Mouse (Mus musculus): ENCODE results near the gene Piezo1. TPM values are rescaled to one million over a fixed set of nuclear protein-coding genes. Genes with fewer than 3 reads are reported as not detected.
A peak's percentile ranks its signal among the peaks of the same experiment; 100 is the strongest.

Piezo1 gene
- polyA plus RNA-seq, 1 experiment from 2014 or later, result 15.5 TPM

DNA sequence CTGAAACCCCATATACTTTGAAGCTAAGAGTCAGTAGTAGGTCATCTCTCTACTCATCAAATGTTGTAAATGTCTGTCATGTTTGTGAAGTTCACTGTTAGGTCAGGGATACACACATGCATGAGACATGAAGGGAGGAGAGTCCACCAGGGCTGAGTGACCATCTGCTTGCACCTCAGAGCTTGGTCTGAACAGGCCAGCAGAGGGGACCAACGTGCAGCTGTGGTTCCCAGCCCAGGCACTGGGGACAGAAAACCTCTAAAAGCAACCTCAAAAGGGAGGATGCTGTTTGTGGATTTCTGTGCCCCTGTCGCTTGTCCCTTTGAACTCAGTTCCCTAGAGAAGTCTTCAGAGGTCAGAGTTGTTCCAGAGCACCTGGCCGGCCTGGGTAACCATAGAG lies 105.9 kb downstream of the Piezo1 start:
- Histone ChIP-seq H3K9me3 (replicated peaks; ENCODE audit: control insufficient read depth, low read length) (no peaks in the 10 kb centered on the region), H3K27me3 (ENCODE audit: control insufficient read depth, insufficient read depth, low read depth, low read length) (no peaks in the 10 kb centered on the region), H3K4me2 (ENCODE audit: low read depth, low read length) (no peak overlapping the region), H3K27ac (ENCODE audit: low read length) (no peak overlapping the region), H3K9ac (ENCODE audit: low read depth, low read length) (no peak overlapping the region), H3K4me1 (ENCODE audit: control insufficient read depth, low read depth, low read length) (peaks cover 29% of the 10 kb centered on the region), H3K4me3 (ENCODE audit: low read depth, low read length) (no peak overlapping the region), H3K36me3 (ENCODE audit: control insufficient read depth, insufficient read depth) (no peaks in the 10 kb centered on the region)
- ATAC-seq (ENCODE audit: low read depth), result no peak
- 53% methylated on average over 3 of the region's 3 CpGs for WGBS (ENCODE audit: insufficient replicate concordance)

GRCm38 (mm10) chr8:122444058-122444748 lies 106.9 kb downstream of the Piezo1 start:
- Histone ChIP-seq H3K27ac (ENCODE audit: low read length) (peak overlapping the region; percentile 93), H3K4me2 (ENCODE audit: low read depth, low read length) (peak overlapping the region; percentile 99), H3K9me3 (replicated peaks; ENCODE audit: control insufficient read depth, low read length) (no peaks in the 10 kb centered on the region), H3K27me3 (ENCODE audit: control insufficient read depth, insufficient read depth, low read depth, low read length) (no peaks in the 10 kb centered on the region), H3K36me3 (ENCODE audit: control insufficient read depth, insufficient read depth) (no peaks in the 10 kb centered on the region; the same call in 1 of the 2 replicates), H3K4me1 (ENCODE audit: control insufficient read depth, low read depth, low read length) (peaks cover 29% of the 10 kb centered on the region), H3K9ac (ENCODE audit: low read depth, low read length) (peak overlapping the region; percentile 89), H3K4me3 (ENCODE audit: low read depth, low read length) (peak overlapping the region; percentile 87)
- WGBS (ENCODE audit: insufficient replicate concordance), result 8% methylated on average over 19 of the region's 19 CpGs
- ATAC-seq (ENCODE audit: low read depth), result peak; percentile 23

- Histone ChIP-seq H3K4me3 (ENCODE audit: low read depth, low read length) (peak within 1 kb of the TSS; percentile 87), H3K4me2 (ENCODE audit: low read depth, low read length) (peak within 1 kb of the TSS; percentile 99), H3K36me3 (ENCODE audit: control insufficient read depth, insufficient read depth) (no peaks in the 10 kb centered on the region; the same call in 1 of the 2 replicates), H3K9me3 (replicated peaks; ENCODE audit: control insufficient read depth, low read length) (no peaks in the 10 kb centered on the region), H3K9ac (ENCODE audit: low read depth, low read length) (peak within 1 kb of the TSS; percentile 89), H3K4me1 (ENCODE audit: control insufficient read depth, low read depth, low read length) (peaks cover 29% of the 10 kb centered on the region), H3K27ac (ENCODE audit: low read length) (peak within 1 kb of the TSS; percentile 93), H3K27me3 (ENCODE audit: control insufficient read depth, insufficient read depth, low read depth, low read length) (no peaks in the 10 kb centered on the region)
- under 1% methylated on average over 47 of the region's 47 CpGs for WGBS (ENCODE audit: insufficient replicate concordance)
- ATAC-seq (ENCODE audit: low read depth), result peak; percentile 98
These were observed 107.7 kb downstream of the Piezo1 start, which contains the start of gene Mvd for GRCm38 (mm10) chr8:122443262-122444006. Gene Mvd, minus strand, starts transcription at chr8:122443422.

- H3K9me3 ChIP-seq (replicated peaks; ENCODE audit: control insufficient read depth, low read length), result no peaks in the 10 kb centered on the region
- peak overlapping the region; percentile 66 for H3K27ac ChIP-seq (ENCODE audit: low read length)
- no peaks in the 10 kb centered on the region; the same call in 1 of the 2 replicates for H3K36me3 ChIP-seq (ENCODE audit: control insufficient read depth, insufficient read depth)
- under 1% methylated on average over 12 of the region's 12 CpGs for WGBS (ENCODE audit: insufficient replicate concordance)
- H3K4me3 ChIP-seq (ENCODE audit: low read depth, low read length), result peak overlapping the region; percentile 87
- no peaks in the 10 kb centered on the region for H3K27me3 ChIP-seq (ENCODE audit: control insufficient read depth, insufficient read depth, low read depth, low read length)
- peaks cover 29% of the 10 kb centered on the region for H3K4me1 ChIP-seq (ENCODE audit: control insufficient read depth, low read depth, low read length)
- ATAC-seq (ENCODE audit: low read depth), result no peak
- peak overlapping the region; percentile 71 for H3K9ac ChIP-seq (ENCODE audit: low read depth, low read length)
- peak overlapping the region; percentile 99 for H3K4me2 ChIP-seq (ENCODE audit: low read depth, low read length)
These were observed 108.3 kb downstream of the Piezo1 start for GRCm38 (mm10) chr8:122442781-122443180.

DNA sequence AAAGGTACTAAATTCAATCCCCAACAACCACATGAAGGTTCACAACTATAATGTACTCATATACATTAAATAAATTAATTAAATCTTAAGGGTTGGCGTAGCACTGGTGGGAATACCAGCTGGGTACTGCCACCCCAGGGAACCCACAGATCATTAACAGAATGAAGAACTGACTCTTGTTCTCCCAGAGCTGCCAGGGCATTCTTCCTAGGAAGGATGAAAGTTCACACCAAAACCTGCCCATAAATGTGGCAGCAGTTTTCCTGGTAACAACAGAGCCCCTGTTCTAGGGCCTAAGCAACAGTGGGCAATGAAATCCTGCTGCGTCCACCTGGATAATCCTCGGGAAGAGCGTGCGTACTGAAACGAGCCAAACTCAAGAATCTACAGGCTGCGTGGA lies 108.8 kb downstream of the Piezo1 start:
- Histone ChIP-seq H3K4me2 (ENCODE audit: low read depth, low read length) (peak overlapping the region; percentile 99), H3K4me3 (ENCODE audit: low read depth, low read length) (peak overlapping the region; percentile 87), H3K9ac (ENCODE audit: low read depth, low read length) (peak overlapping the region; percentile 71), H3K36me3 (ENCODE audit: control insufficient read depth, insufficient read depth) (no peaks in the 10 kb centered on the region; the same call in 1 of the 2 replicates), H3K27me3 (ENCODE audit: control insufficient read depth, insufficient read depth, low read depth, low read length) (no peaks in the 10 kb centered on the region), H3K4me1 (ENCODE audit: control insufficient read depth, low read depth, low read length) (peaks cover 29% of the 10 kb centered on the region), H3K27ac (ENCODE audit: low read length) (no peak overlapping the region), H3K9me3 (replicated peaks; ENCODE audit: control insufficient read depth, low read length) (no peaks in the 10 kb centered on the region)
- no peak for ATAC-seq (ENCODE audit: low read depth)
- 49% methylated on average over 7 of the region's 7 CpGs for WGBS (ENCODE audit: insufficient replicate concordance)

- Histone ChIP-seq H3K4me3 (ENCODE audit: low read depth, low read length) (no peak overlapping the region), H3K27me3 (ENCODE audit: control insufficient read depth, insufficient read depth, low read depth, low read length) (no peaks in the 10 kb centered on the region), H3K9me3 (replicated peaks; ENCODE audit: control insufficient read depth, low read length) (no peaks in the 10 kb centered on the region), H3K4me2 (ENCODE audit: low read depth, low read length) (no peak overlapping the region), H3K36me3 (ENCODE audit: control insufficient read depth, insufficient read depth) (no peaks in the 10 kb centered on the region; the same call in 1 of the 2 replicates), H3K27ac (ENCODE audit: low read length) (no peak overlapping the region), H3K4me1 (ENCODE audit: control insufficient read depth, low read depth, low read length) (peaks cover 29% of the 10 kb centered on the region), H3K9ac (ENCODE audit: low read depth, low read length) (no peak overlapping the region)
- WGBS (ENCODE audit: insufficient replicate concordance), result 82% methylated on average over 1 of the region's 1 CpGs
- ATAC-seq (ENCODE audit: low read depth), result no peak
These were observed 109.8 kb downstream of the Piezo1 start for GRCm38 (mm10) chr8:122441326-122441725.

DNA sequence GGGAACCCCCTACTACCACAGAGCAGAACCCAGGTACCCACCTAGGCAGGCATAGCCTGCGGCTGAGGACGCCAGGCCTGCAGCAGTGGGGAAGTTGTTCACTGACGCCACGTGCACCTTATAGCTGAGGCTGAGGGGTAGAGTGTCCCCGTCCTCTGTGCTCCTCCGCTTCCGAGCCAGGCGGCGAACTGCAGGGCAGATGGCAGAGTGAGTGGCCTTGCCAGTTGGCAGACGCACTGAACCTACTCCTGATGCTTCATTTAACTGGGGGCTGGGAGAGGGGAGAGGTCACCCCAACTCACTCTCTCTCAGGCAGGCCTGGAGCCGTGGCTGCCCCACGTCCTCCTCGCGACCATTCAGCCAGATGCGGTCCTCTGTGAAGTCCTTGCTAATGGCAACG lies 111.8 kb downstream of the Piezo1 start:
- H3K27ac ChIP-seq (ENCODE audit: low read length), result no peak overlapping the region
- H3K27me3 ChIP-seq (ENCODE audit: control insufficient read depth, insufficient read depth, low read depth, low read length), result no peaks in the 10 kb centered on the region
- H3K4me1 ChIP-seq (ENCODE audit: control insufficient read depth, low read depth, low read length), result peaks cover 12% of the 10 kb centered on the region
- H3K4me3 ChIP-seq (ENCODE audit: low read depth, low read length), result no peak overlapping the region
- no peak for ATAC-seq (ENCODE audit: low read depth)
- H3K4me2 ChIP-seq (ENCODE audit: low read depth, low read length), result no peak overlapping the region
- peaks cover 4% of the 10 kb centered on the region; the same call in 1 of the 2 replicates for H3K36me3 ChIP-seq (ENCODE audit: control insufficient read depth, insufficient read depth)
- no peak overlapping the region for H3K9ac ChIP-seq (ENCODE audit: low read depth, low read length)
- 90% methylated on average over 16 of the region's 16 CpGs for WGBS (ENCODE audit: insufficient replicate concordance)
- H3K9me3 ChIP-seq (replicated peaks; ENCODE audit: control insufficient read depth, low read length), result peaks cover 2% of the 10 kb centered on the region

- Histone ChIP-seq H3K27ac (ENCODE audit: low read length) (peak overlapping the region; percentile 38; the same call in 1 of the 2 replicates), H3K9ac (ENCODE audit: low read depth, low read length) (no peak overlapping the region), H3K4me3 (ENCODE audit: low read depth, low read length) (0 out of 2 replicates have a peak overlapping the region, but pooled peaks have one; percentile 0), H3K27me3 (ENCODE audit: control insufficient read depth, insufficient read depth, low read depth, low read length) (peaks cover 1% of the 10 kb centered on the region; the same call in 1 of the 2 replicates), H3K36me3 (ENCODE audit: control insufficient read depth, insufficient read depth) (peaks cover 4% of the 10 kb centered on the region; the same call in 1 of the 2 replicates), H3K4me1 (ENCODE audit: control insufficient read depth, low read depth, low read length) (peaks cover 12% of the 10 kb centered on the region), H3K9me3 (replicated peaks; ENCODE audit: control insufficient read depth, low read length) (peaks cover 2% of the 10 kb centered on the region), H3K4me2 (ENCODE audit: low read depth, low read length) (no peak overlapping the region)
- peak; percentile 30 for ATAC-seq (ENCODE audit: low read depth)
- WGBS (ENCODE audit: insufficient replicate concordance), result 70% methylated on average over 13 of the region's 13 CpGs
These were observed 113.3 kb downstream of the Piezo1 start for GRCm38 (mm10) chr8:122437708-122438331.

Data from liver, embryonic 16.5 days (tissue).